Mouse (Mus musculus) brain, embryonic 14.5 days (tissue): ENCODE measurements around the gene Pigw.

ENCODE experiments used
- CTCF ChIP-seq: fragments of 200-500 bp; IDR thresholded peaks from 2 replicates; pipeline ENCODE4 v1.5.1; 2012; ENCODE audit warnings: inconsistent platforms, mild to moderate bottlenecking, moderate library complexity, borderline replicate concordance; ENCODE audit not compliant: insufficient read depth, insufficient read length; ENCODE audit errors: extremely low read depth
- POLR2A ChIP-seq: fragments of 200-500 bp; IDR thresholded peaks from 2 replicates; pipeline ENCODE4 v1.6.1; 2012; ENCODE audit warnings: mild to moderate bottlenecking, inconsistent platforms, borderline replicate concordance; ENCODE audit not compliant: poor library complexity, insufficient read depth, insufficient read length, severe bottlenecking; ENCODE audit errors: extremely low read depth

- TF ChIP-seq CTCF = no peak
- TF ChIP-seq POLR2A = no peak
These were observed 28.4 kb upstream of the Pigw start for GRCm38 (mm10) chr11:84908480-84908879.
